Mouse (Mus musculus): ENCODE results near the gene Lekr1. TPM values are rescaled to one million over a fixed set of nuclear protein-coding genes. Genes with fewer than 3 reads are reported as not detected.

Gene Lekr1
- polyA plus RNA-seq, 1 experiment from 2014 or later = 4.0 TPM

DNA sequence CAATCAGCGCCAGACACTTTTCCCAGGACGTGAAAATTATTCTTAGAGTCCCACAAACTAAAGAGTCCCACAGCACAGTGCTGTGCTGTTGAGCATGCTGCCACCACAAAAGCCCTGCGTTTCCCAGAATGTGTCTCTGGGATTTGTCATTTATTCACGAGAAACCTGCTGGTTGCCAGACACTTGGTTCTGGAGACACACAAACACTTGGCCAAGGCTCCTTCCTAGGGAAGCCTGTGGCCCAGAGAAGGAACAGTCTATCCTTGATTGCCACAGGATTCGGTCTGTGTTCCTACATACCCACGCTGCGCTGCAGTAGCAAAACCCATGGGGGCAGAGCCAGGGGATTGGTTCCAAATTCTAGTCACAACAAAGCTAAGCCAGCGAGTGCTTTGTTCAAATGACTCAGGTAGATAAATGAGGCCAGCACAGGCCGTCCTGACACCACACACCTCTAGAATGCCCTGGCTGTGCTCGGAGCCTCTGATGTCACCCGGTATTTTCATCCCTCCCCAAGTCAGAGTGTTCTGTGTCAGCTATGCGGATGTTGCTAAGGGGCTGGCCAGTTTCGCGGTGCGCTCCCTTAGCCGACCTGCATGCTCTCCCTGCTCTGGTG is 197.8 kb downstream of the Lekr1 start:
- no peak for DNase-seq (ENCODE audit: low spot score)
- TF ChIP-seq EP300 (optimal IDR thresholded peaks at IDR 0.05) = no peak
- no peak for TF ChIP-seq CTCF (IDR thresholded peaks at IDR 0.05; ENCODE audit: low read depth)
- ATAC-seq (ENCODE audit: low FRiP score, low TSS enrichment) = peak; percentile 24; the same call in 1 of the 2 replicates
- Histone ChIP-seq H3K27me3 (ENCODE audit: control insufficient read depth, insufficient read depth, low read length) (no peaks in the 10 kb centered on the region), H3K4me3 (ENCODE audit: low read depth, low read length) (no peak overlapping the region), H3K4me2 (replicated peaks; ENCODE audit: low read depth) (peak overlapping the region; percentile 34; the same call in 1 of the 2 replicates), H3K9me3 (ENCODE audit: control insufficient read depth, low read length) (no peaks in the 10 kb centered on the region), H3K4me1 (replicated peaks; ENCODE audit: control insufficient read depth, insufficient read depth) (peaks cover 8% of the 10 kb centered on the region; the same call in 1 of the 2 replicates), H3K36me3 (ENCODE audit: control insufficient read depth, insufficient read depth, low read length) (no peaks in the 10 kb centered on the region), H3K27ac (replicated peaks) (no peak overlapping the region), H3K9ac (ENCODE audit: low read length) (no peak overlapping the region; the same call in 1 of the 2 replicates)
- 48% methylated on average over 16 of the region's 16 CpGs for WGBS

DNA sequence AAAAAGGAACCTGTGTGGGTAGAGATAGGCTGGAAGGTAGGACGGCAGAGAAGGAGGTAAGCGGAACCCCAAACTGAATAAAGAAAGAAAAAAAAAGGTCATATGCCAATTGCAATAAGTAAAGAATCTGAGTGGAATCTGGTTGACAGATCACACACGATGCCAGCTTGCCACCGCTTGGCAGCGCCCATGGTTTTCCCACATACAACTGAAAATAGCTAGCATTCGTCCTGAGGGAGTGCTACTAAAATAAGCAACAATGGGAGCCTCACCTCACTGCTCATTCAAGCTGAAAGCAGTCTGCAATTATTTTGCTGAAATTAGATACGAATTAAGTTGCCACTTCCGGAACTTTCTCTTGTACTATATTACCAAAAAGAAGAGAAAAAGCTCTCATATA is 202.9 kb downstream of the Lekr1 start:
- H3K27ac ChIP-seq (replicated peaks) = no peak overlapping the region
- H3K4me1 ChIP-seq (replicated peaks; ENCODE audit: control insufficient read depth, insufficient read depth) = 0 out of 2 replicates have a peak, but pooled peaks cover 5% of the 10 kb centered on the region
- 88% methylated on average over 8 of the region's 8 CpGs for WGBS
- no peaks in the 10 kb centered on the region for H3K27me3 ChIP-seq (ENCODE audit: control insufficient read depth, insufficient read depth, low read length)
- ATAC-seq (ENCODE audit: low FRiP score, low TSS enrichment) (no peak), DNase-seq (ENCODE audit: low spot score) (no peak)
- H3K36me3 ChIP-seq (ENCODE audit: control insufficient read depth, insufficient read depth, low read length) = no peaks in the 10 kb centered on the region
- H3K4me3 ChIP-seq (ENCODE audit: low read depth, low read length) = no peak overlapping the region
- H3K4me2 ChIP-seq (replicated peaks; ENCODE audit: low read depth) = no peak overlapping the region
- TF ChIP-seq CTCF (IDR thresholded peaks at IDR 0.05; ENCODE audit: low read depth) (no peak), EP300 (optimal IDR thresholded peaks at IDR 0.05) (no peak)
- no peak overlapping the region for H3K9ac ChIP-seq (ENCODE audit: low read length)
- no peaks in the 10 kb centered on the region for H3K9me3 ChIP-seq (ENCODE audit: control insufficient read depth, low read length)

DNA sequence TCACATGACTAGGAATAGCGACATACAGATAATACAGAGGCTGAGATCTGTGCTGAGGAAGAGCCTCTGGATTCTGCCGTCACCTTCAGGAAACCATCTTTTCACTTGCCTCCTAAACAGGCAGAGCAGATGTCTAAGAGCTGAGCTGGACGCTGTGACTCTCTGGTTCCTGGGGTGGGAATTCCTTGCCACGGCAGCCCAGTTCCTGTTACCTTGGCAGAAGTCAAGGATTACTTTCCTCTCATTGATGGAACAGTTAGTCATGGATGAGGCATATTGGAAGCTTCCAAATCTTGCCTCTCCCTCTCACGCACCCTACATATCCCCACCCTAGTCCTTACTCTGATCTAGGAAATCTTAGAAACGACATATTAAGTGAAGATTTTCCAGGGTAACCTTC is 203.7 kb downstream of the Lekr1 start:
- H3K9ac ChIP-seq (ENCODE audit: low read length) = no peak overlapping the region
- H3K27ac ChIP-seq (replicated peaks) = no peak overlapping the region
- ATAC-seq (ENCODE audit: low FRiP score, low TSS enrichment) (no peak), DNase-seq (ENCODE audit: low spot score) (no peak)
- H3K36me3 ChIP-seq (ENCODE audit: control insufficient read depth, insufficient read depth, low read length) = no peaks in the 10 kb centered on the region
- no peaks in the 10 kb centered on the region for H3K9me3 ChIP-seq (ENCODE audit: control insufficient read depth, low read length)
- H3K4me3 ChIP-seq (ENCODE audit: low read depth, low read length) = no peak overlapping the region
- TF ChIP-seq EP300 (optimal IDR thresholded peaks at IDR 0.05) (no peak), CTCF (IDR thresholded peaks at IDR 0.05; ENCODE audit: low read depth) (no peak)
- no peaks in the 10 kb centered on the region for H3K27me3 ChIP-seq (ENCODE audit: control insufficient read depth, insufficient read depth, low read length)
- H3K4me2 ChIP-seq (replicated peaks; ENCODE audit: low read depth) = no peak overlapping the region
- H3K4me1 ChIP-seq (replicated peaks; ENCODE audit: control insufficient read depth, insufficient read depth) = 0 out of 2 replicates have a peak, but pooled peaks cover 5% of the 10 kb centered on the region
- 72% methylated on average over 6 of the region's 6 CpGs for WGBS

DNA sequence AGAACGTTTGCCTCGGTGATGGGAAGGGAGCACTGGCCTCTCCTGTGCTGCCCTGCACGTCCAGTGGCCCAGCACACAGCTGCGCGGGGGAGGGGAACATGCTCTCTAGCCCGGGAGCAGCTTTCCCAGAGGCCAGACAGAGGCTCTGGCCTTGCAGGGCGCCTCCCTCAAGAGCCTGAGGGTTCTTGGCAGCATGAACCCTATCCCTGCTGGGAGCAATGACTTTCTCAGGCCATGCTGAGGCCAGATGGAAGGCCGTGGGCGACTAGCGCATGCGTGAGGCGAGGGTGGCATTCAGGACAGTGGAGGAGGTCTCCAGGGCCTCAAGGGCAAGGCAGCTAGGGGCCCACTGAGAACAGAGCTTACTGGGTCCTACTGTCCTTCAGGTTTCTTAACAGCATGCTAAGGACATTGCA is 205.2 kb downstream of the Lekr1 start:
- DNase-seq (ENCODE audit: low spot score) = peak; percentile 50
- TF ChIP-seq CTCF (IDR thresholded peaks at IDR 0.05; ENCODE audit: low read depth) = no peak
- Histone ChIP-seq H3K27me3 (ENCODE audit: control insufficient read depth, insufficient read depth, low read length) (no peaks in the 10 kb centered on the region), H3K27ac (replicated peaks) (no peak overlapping the region; the same call in 1 of the 2 replicates), H3K36me3 (ENCODE audit: control insufficient read depth, insufficient read depth, low read length) (no peaks in the 10 kb centered on the region), H3K4me3 (ENCODE audit: low read depth, low read length) (no peak overlapping the region), H3K9me3 (ENCODE audit: control insufficient read depth, low read length) (no peaks in the 10 kb centered on the region), H3K4me2 (replicated peaks; ENCODE audit: low read depth) (0 out of 2 replicates have a peak overlapping the region, but pooled peaks have one; percentile 5), H3K4me1 (replicated peaks; ENCODE audit: control insufficient read depth, insufficient read depth) (0 out of 2 replicates have a peak, but pooled peaks cover 5% of the 10 kb centered on the region), H3K9ac (ENCODE audit: low read length) (peak overlapping the region; percentile 41; the same call in 1 of the 2 replicates)
- WGBS = 25% methylated on average over 12 of the region's 12 CpGs
- ATAC-seq (ENCODE audit: low FRiP score, low TSS enrichment) = peak; percentile 66

DNA sequence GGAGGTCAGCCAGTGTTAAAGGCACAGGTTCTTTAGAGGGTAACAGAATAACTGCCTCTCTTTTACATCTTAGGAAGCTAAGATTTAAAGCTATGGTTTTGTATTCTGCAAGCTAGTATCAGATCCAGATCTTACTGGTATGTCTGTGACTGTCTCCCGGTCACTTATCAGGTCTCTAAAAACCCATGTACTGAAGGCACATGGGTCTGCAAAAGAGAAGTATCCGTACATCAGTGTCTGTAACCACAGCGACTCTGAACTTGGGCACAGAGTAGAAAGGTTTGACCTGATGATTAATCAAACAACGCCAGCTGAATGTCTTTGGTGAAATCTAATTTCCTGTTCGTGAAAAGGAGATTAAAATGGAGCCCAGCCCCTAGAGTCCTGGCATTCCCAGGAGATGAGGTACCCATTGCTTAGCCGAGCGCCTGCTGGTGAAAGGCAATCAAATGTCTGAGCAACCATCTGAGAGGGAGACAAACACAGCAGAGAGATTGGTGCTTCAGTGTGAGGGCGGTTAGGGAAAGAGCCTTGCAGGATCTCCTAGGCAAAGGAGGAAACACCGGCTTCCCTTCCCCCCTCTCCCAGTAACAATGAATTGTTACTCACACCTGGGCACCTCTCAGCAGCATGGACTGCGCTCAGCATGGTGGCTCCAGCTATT is 205.7 kb downstream of the Lekr1 start:
- Histone ChIP-seq H3K4me1 (replicated peaks; ENCODE audit: control insufficient read depth, insufficient read depth) (0 out of 2 replicates have a peak, but pooled peaks cover 5% of the 10 kb centered on the region), H3K4me3 (ENCODE audit: low read depth, low read length) (no peak overlapping the region), H3K9ac (ENCODE audit: low read length) (no peak overlapping the region), H3K9me3 (ENCODE audit: control insufficient read depth, low read length) (no peaks in the 10 kb centered on the region), H3K36me3 (ENCODE audit: control insufficient read depth, insufficient read depth, low read length) (no peaks in the 10 kb centered on the region), H3K27me3 (ENCODE audit: control insufficient read depth, insufficient read depth, low read length) (no peaks in the 10 kb centered on the region), H3K4me2 (replicated peaks; ENCODE audit: low read depth) (no peak overlapping the region), H3K27ac (replicated peaks) (no peak overlapping the region; the same call in 1 of the 2 replicates)
- TF ChIP-seq EP300 (optimal IDR thresholded peaks at IDR 0.05) (no peak), CTCF (IDR thresholded peaks at IDR 0.05; ENCODE audit: low read depth) (no peak)
- DNase-seq (ENCODE audit: low spot score) (no peak), ATAC-seq (ENCODE audit: low FRiP score, low TSS enrichment) (no peak)
- 59% methylated on average over 10 of the region's 10 CpGs for WGBS
